Mouse (Mus musculus): Measurements from ENCODE around the gene Timp2.
A peak's percentile ranks its signal among the peaks of the same experiment; 100 is the strongest.

Gene Timp2

DNA sequence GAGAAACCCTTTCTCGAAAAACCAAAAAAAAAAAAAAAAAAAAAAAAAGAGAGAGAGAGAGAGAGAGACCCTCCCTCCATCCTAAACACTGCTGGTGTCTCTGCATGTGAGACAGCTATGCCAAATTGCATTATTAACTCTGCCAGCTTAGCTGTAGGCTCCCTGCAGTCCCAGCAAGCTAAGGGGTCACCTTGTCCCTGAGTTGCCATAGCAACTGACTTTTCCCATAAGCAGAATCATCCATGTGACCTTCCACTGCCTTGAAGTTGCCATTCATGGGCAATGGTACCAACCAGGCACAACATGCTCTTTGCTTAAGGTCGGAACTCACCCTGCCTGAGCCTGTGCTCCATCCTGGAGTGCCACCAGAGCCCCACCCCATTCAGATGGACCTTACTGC, 60.5 kb downstream of the Timp2 start:
- no peak for DNase-seq (ENCODE audit: low read depth, low spot score)

DNA sequence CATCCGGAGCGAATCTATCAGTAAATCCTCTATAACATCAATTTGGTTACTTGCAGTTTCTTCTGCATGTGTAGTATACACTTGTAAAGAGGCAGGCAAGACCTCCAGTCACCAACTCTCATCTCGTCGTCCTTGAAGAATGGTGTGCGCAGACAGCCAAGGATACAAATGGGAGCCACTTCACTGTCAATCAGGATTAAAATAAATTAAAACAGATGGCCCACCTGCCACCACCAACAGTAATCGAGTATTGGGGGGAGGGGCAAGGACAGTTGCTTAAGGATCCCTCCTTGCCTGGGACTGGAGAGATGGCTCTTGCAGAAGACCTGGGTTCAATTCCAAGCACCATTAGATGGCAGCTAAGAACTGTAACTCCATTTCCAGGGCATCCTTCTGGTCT, 62.9 kb downstream of the Timp2 start:
- no peak for DNase-seq (ENCODE audit: low read depth, low spot score)

- DNase-seq (ENCODE audit: low read depth, low spot score), result peak; percentile 100
Measured at GRCm38 (mm10) chr11:118289999-118290889, 65.3 kb downstream of the Timp2 start, which contains the start of gene Usp36. TSS of gene Usp36 (minus strand) at chr11:118290244.

GRCm38 (mm10) chr11:118289562-118289961, 66.0 kb downstream of the Timp2 start:
- DNase-seq (ENCODE audit: low read depth, low spot score), result no peak

GRCm38 (mm10) chr11:118289037-118289511, 66.5 kb downstream of the Timp2 start:
- DNase-seq (ENCODE audit: low read depth, low spot score), result no peak

- no peak for DNase-seq (ENCODE audit: low read depth, low spot score)
Measured at GRCm38 (mm10) chr11:118287573-118287972, 68.0 kb downstream of the Timp2 start.

DNA sequence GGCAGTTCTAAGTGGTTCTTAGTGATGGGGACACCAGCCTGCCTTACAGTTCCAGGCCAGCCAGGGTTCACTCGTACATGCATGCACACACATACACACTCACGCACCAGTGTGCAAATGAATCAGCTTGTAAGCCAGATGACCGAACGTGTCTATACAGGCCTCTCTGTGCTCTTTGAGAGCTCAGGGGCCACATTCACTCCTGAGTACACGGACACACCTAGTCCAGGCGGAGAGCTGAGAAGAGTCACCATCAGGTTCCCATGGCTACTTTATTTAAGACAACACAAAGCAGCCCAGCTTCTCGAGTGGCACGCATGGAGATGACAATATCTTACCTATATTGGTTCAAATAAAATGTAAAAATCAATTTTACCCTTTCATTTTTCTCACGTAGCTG, 69.1 kb downstream of the Timp2 start:
- DNase-seq (ENCODE audit: low read depth, low spot score), result no peak

DNA sequence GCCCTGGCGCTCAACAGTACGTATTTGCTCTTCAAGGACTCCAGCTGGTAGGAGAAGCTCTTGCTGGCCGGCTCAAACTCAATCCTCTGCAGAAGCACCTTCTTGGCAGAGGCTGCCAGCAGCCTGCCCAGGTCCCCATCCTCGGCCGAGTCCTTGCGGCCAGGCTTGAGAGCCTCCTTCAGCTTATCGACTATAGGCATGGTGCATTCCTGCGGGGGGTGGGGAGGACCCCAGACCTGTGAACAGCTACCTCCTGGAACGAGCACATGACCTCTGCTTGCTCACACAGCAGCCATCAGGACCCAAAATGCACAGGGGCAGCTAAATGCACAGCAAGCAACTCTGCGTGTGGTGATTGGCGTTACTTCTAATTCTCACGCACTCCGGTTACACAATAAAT, 69.7 kb downstream of the Timp2 start:
- no peak for DNase-seq (ENCODE audit: low read depth, low spot score)

GRCm38 (mm10) chr11:118280218-118280617, 75.3 kb downstream of the Timp2 start:
- no peak for DNase-seq (ENCODE audit: low read depth, low spot score)

GRCm38 (mm10) chr11:118276328-118276727, 79.2 kb downstream of the Timp2 start:
- no peak for DNase-seq (ENCODE audit: low read depth, low spot score)

DNA sequence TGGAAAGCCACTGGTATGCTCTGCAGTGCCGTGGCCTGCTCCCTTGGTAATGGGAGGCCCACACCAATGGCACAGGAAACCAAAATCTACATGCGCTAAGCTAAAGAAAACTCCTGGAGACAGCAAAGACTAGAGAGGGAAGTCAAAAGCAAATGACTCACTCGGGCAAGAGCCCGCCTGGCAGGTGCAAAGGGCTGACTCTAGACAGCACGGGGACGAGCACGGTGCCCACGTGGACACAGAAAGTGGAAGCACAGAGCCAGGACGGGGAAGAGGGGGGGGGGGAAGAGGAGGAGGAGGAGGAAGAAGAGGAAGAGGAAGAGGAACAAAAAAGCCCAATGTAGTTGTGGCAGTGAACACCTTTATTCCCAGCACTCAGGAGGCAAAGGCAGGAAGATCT, 80.4 kb downstream of the Timp2 start:
- DNase-seq (ENCODE audit: low read depth, low spot score), result no peak

- DNase-seq (ENCODE audit: low read depth, low spot score), result no peak
Measured at GRCm38 (mm10) chr11:118269827-118270226, 85.7 kb downstream of the Timp2 start.

DNA sequence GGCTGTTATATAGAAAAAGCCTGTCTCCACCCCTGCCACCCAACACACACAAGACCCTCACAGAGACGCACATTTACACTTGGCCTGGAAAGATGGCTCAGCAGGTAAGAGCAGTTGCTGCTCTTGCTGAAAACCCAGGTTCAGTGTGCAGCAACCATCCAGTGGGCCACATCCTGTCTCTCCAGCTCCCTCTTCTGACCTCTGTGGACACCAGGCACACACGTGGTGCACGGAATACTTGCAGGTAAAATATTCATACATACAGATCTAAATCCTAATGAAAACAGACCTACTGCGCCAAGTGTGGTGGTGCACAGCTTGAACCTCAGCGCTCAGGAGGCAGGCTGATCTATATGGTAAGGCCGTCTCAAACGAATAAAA, 88.9 kb downstream of the Timp2 start:
- no peak for DNase-seq (ENCODE audit: low read depth, low spot score)

- DNase-seq (ENCODE audit: low read depth, low spot score), result no peak
Measured at GRCm38 (mm10) chr11:118266044-118266665, 89.4 kb downstream of the Timp2 start.

GRCm38 (mm10) chr11:118265621-118266020, 89.9 kb downstream of the Timp2 start:
- DNase-seq (ENCODE audit: low read depth, low spot score), result no peak

DNA sequence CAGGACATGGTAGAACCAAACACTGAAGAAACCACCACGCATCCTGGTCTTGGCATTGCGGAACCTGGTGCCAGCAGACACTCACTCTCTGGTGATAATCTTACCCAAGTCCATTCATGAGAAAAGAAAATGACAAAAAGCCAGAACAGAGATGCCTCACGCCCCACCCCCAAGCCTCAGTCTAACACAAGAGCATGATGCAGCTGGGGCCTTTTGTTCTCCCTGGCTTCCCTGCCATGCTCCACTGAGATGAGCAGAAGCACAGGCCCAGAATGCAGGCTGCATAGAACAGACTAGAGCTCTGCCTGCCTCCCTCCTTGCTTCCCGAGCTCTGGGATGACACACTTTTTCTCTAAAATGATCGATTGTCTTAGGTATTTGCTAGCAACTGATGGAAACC, 92.4 kb downstream of the Timp2 start:
- no peak for DNase-seq (ENCODE audit: low read depth, low spot score)

DNA sequence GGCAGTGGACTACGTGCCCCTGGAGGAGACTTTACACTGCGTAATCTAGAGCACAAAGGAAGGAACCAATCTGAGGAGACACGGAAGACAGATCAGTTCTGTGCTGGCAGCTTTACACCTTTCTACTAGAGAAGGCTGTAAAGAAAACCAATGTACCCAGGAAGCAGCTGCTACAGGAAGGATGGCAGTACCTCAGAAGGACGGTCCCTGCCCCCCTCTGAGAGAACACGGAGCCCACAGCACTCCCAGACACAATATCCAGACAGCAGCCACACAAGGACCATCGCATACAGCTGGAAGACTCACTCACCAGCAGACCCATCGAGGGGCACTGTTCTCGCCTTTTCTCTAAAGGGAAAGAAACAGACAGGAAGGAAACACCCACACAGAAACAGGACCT, 95.5 kb downstream of the Timp2 start:
- no peak for DNase-seq (ENCODE audit: low read depth, low spot score)

- DNase-seq (ENCODE audit: low read depth, low spot score), result no peak
Measured at GRCm38 (mm10) chr11:118259580-118259979, 96.0 kb downstream of the Timp2 start.

- DNase-seq (ENCODE audit: low read depth, low spot score), result no peak
Measured at GRCm38 (mm10) chr11:118256371-118256770, 99.2 kb downstream of the Timp2 start.

DNA sequence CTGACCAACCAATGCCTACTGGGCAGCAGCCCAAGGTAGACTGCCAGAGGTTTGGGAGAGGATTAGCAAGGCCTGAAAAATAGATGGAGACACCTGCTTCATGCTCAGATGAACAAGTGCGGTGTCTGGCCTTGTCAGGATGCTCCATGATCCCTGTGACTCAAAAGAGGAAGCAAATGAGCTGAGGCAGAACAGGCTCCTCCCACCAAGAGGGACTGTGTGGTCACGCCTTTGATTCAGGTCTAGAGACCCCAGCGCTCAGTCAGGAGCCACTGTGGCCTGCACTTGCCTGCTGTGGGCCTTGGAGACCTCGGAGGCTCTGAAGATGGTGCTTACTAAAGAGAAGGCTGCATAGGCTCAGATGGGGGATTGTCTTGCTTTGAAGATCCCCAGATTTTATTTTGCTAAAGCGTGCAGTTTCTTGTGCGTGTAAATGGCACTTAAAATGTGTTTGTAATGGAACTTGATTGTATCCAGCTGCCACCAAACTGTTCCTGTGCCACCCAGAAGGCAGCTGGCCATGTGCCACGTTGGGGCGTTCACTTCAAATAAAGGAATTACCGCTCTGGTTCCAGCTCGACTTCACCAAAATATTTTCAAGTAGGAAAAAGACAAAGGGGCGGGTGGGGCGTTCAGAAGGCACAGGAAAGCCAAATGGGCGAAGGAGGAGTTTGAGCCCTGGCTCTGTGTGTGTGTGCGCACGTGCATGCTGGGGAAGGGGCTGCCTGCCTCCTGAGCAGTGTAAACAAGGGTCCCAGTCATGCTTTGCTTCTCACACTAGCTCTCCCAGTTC, 101.2 kb downstream of the Timp2 start:
- no peak for DNase-seq (ENCODE audit: low read depth, low spot score)

- no peak for DNase-seq (ENCODE audit: low read depth, low spot score)
Measured at GRCm38 (mm10) chr11:118253447-118254158, 101.9 kb downstream of the Timp2 start.

All from retina, postnatal 7 days (tissue).